Mouse (Mus musculus): Measurements from ENCODE around the gene Cables2. TPM values are rescaled to one million over a fixed set of nuclear protein-coding genes. Genes with fewer than 3 reads are reported as not detected.

Cables2 gene
- polyA plus RNA-seq, 1 experiment from 2014 or later: 9.2 TPM

DNA sequence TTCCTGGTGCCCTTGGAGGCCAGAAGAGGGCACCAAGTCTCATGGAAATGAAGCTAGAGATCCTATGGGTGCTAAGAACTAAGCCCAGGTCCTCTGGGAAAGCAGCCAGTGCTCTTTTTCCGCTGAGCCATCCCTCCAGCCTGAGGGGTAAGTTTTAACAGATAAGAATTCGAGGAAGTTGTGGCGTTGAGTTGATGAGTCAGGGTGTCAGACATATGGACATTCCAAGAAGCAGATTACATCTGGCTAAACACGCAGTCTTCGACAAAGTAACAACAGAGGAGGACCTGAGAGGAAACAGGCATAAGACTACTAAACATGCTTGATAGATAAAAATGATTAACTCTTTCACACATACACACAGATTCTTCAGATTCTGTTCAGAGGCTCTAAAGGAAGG lies 34.7 kb downstream of the Cables2 start:
- DNase-seq (ENCODE audit: extremely low spot score, low spot score): no peak
- Histone ChIP-seq H3K4me1 (peaks cover 11% of the 10 kb centered on the region), H3K27me3 (ENCODE audit: poor library complexity, severe bottlenecking) (no peaks in the 10 kb centered on the region), H3K36me3 (replicated peaks) (no peaks in the 10 kb centered on the region), H3K4me3 (no peak overlapping the region), H3K27ac (no peak overlapping the region), H3K9me3 (no peaks in the 10 kb centered on the region)
- 88% methylated on average over 5 of the region's 5 CpGs for WGBS

DNA sequence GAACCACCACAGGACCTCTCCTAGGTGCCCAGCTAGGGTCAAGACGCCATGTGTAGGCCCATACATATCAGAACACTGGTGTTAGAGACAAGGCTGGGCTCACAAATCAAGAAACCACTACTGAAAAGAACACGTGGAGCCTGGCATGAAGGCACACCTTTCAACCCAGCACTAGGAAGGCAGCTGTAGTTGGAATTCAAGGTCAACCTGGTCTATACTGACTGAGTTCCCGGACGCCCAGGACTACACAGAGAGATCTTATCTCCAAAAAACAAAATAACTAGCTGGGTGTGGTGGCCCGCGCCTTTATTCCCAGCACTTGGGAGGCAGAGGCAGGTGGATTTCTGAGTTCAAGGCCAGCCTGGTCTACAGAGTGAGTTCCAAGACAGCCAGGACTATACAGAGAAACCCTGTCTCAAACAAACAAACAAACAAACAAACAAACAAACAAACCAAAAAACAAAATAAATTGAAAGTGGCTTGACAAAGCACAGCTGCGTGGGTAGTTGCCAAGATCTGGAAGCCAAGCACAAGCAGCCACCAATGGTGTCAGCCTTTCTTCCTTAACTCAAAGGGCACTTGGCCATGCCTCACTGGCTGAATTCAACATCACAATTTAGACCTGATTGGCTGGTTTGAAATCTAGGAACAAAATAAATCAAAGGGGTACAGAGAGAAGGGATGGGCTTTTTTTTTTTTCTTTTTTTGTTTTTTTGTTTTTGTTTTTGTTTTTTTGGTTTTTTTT lies 35.5 kb downstream of the Cables2 start:
- H3K27me3 ChIP-seq (ENCODE audit: poor library complexity, severe bottlenecking): no peaks in the 10 kb centered on the region
- WGBS: 94% methylated on average over 7 of the region's 7 CpGs
- H3K4me3 ChIP-seq: no peak overlapping the region
- no peak for DNase-seq (ENCODE audit: extremely low spot score, low spot score)
- H3K9me3 ChIP-seq: no peaks in the 10 kb centered on the region
- no peak overlapping the region for H3K27ac ChIP-seq
- H3K36me3 ChIP-seq (replicated peaks): no peaks in the 10 kb centered on the region
- H3K4me1 ChIP-seq: peaks cover 11% of the 10 kb centered on the region

DNA sequence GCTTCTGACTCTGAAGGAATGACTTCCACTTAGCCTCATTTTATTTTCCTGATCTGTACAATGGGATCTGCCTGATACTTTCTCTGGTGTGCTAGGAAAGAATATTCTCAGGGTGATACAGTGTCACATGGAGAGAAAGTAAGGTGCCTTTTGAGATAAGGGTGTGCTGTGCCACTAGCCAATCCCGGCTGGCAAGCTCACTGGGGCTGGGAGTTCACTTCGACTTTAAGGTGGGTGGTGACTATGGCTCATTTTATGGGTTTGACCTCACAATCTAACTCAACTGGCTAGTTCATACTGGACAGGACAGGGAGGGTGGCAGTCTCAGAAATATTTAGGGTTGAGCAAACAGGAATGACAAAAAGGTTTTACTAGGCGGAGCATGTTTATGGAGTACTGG lies 36.4 kb downstream of the Cables2 start:
- Histone ChIP-seq H3K9me3 (no peaks in the 10 kb centered on the region), H3K4me3 (no peak overlapping the region), H3K4me1 (peaks cover 11% of the 10 kb centered on the region), H3K27ac (no peak overlapping the region), H3K36me3 (replicated peaks) (no peaks in the 10 kb centered on the region), H3K27me3 (ENCODE audit: poor library complexity, severe bottlenecking) (no peaks in the 10 kb centered on the region)
- WGBS: 84% methylated on average over 3 of the region's 3 CpGs
- DNase-seq (ENCODE audit: extremely low spot score, low spot score): no peak

DNA sequence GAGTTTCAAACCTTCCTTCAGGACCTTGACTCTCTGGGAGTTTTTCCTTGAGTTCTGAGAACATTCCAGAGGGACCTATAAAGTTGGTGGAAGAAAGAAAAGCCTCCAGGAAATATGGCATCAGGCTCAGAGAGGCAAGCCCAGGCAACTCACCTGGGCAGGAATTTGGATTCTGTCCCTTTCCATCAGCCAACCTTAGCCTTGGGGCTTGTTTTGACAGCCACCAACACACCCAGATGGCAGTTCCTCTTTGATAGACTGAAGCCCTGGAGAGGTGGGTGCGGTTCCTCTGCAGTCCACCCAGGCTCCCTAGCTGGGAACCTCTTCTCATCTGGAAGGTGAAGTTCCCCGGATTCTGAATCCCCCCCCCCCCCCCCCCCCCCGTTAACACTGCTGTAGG lies 36.8 kb downstream of the Cables2 start:
- 60% methylated on average over 3 of the region's 3 CpGs for WGBS
- DNase-seq (ENCODE audit: extremely low spot score, low spot score): no peak
- H3K9me3 ChIP-seq: no peaks in the 10 kb centered on the region

DNA sequence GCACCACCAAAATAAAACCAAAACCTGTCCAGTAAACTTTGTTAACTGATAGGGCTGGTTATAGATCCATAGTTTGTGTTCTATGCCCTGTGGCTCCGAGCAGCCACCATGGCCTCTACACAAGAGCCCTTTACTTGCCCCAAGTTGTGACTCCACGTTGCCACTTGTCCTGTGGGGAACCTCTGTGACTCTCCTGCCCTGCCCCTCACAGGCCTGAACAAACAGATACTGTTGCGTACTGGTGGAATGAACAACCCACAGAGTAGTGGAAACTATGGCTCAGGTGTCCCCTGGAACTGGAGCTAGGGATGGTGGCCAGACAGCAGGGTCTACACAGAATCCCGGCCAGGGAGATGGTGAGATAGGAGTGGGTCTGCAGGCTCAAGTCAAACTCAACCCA lies 37.5 kb downstream of the Cables2 start:
- Histone ChIP-seq H3K4me3 (no peak overlapping the region), H3K27me3 (ENCODE audit: poor library complexity, severe bottlenecking) (no peaks in the 10 kb centered on the region), H3K4me1 (peaks cover 13% of the 10 kb centered on the region), H3K36me3 (replicated peaks) (no peaks in the 10 kb centered on the region), H3K9me3 (no peaks in the 10 kb centered on the region), H3K27ac (0 out of 2 replicates have a peak overlapping the region, but pooled peaks have one; percentile 12)
- DNase-seq (ENCODE audit: extremely low spot score, low spot score): no peak
- WGBS: 92% methylated on average over 4 of the region's 4 CpGs

More for the DNA sequence above, 36.8 kb downstream of the Cables2 start:
- no peak overlapping the region for H3K4me3 ChIP-seq
- no peaks in the 10 kb centered on the region for H3K36me3 ChIP-seq (replicated peaks)
- 0 out of 2 replicates have a peak overlapping the region, but pooled peaks have one; percentile 12 for H3K27ac ChIP-seq
- H3K27me3 ChIP-seq (ENCODE audit: poor library complexity, severe bottlenecking): no peaks in the 10 kb centered on the region
- peaks cover 13% of the 10 kb centered on the region for H3K4me1 ChIP-seq

DNA sequence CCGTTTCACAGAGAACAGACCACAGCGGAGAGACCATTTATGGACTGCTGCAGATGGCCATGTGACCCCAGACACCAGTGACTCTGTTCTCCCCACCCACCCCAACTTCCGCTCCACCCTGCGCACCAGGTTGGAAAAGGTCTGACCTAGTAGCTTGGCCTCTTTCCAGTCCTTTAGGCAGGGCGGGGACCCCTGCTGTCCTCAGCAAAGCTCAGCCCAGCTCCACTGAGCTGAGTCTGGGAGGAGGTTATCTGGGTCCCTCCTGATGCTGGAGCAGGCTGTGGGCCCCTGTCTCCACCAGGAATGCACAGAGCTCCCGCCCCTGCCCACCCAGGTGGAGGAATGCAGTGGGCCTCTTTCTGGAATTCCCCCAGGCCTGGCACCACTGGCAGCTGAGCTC lies 38.3 kb downstream of the Cables2 start:
- peaks cover 13% of the 10 kb centered on the region for H3K4me1 ChIP-seq
- H3K27ac ChIP-seq: peak overlapping the region; percentile 45; the same call in 1 of the 2 replicates
- no peaks in the 10 kb centered on the region for H3K27me3 ChIP-seq (ENCODE audit: poor library complexity, severe bottlenecking)
- H3K9me3 ChIP-seq: no peaks in the 10 kb centered on the region
- no peak overlapping the region for H3K4me3 ChIP-seq
- H3K36me3 ChIP-seq (replicated peaks): no peaks in the 10 kb centered on the region
- WGBS: 64% methylated on average over 6 of the region's 6 CpGs
- no peak for DNase-seq (ENCODE audit: extremely low spot score, low spot score)

DNA sequence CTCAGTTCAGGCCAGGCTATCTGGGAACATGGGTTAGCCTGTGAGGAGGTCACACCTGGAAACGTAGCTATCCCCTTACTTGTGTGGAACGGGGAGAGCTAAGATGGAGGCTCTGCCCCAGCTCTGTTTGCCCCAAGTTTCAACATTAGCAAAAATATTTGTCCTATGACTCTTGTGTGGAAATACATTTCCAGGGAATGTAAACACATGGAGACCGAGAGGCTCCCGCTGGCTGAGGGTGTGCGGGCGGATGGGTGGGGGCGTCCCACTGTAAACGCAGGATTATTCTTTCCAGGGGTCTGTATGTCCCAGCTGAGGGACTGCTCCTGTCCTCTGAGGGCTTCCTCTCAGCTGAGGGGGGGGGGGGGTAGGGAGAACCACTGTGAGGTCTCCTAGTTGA lies 38.9 kb downstream of the Cables2 start:
- Histone ChIP-seq H3K9me3 (no peaks in the 10 kb centered on the region), H3K4me3 (no peak overlapping the region), H3K36me3 (replicated peaks) (no peaks in the 10 kb centered on the region), H3K27me3 (ENCODE audit: poor library complexity, severe bottlenecking) (no peaks in the 10 kb centered on the region), H3K4me1 (peaks cover 13% of the 10 kb centered on the region), H3K27ac (peak overlapping the region; percentile 45; the same call in 1 of the 2 replicates)
- WGBS: 94% methylated on average over 8 of the region's 8 CpGs
- DNase-seq (ENCODE audit: extremely low spot score, low spot score): no peak

DNA sequence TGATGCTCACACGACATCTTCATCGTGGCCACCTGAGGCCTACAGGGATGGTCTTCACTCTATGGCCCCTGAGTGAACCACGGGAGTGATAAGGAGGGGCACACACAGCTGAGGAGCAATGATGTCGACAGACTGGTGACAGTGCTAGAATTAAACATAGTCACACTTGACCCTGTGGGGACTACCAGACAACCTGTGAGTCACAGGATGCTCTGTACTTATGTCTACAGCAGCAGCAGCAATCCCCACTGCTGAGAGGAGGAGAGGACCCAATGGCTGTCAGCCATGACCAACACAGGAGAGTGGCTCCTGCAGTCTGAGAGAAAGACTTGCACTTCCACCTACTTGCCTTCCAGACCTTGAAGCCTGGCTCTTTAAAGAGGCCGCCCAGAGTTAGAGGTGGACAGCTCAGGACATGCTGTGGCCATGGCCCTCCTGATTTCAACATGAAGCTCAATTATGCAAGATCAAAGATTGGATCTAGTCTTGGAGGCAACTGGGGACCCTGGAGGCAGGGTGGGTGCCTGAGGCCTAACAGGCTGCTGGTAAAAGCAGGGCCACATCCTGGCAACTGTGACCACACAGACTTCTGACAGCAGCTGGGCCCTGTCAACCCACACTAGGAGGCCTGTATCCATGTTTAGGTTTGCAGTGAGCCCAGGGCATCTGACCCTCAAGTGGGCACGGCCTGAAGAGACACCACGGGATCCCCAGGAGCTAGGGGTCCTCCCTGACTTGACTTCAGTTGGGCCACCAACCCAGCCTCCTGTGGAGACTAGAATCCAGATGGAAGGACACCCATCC lies 40.0 kb downstream of the Cables2 start:
- Histone ChIP-seq H3K27ac (no peak overlapping the region), H3K4me1 (peaks cover 16% of the 10 kb centered on the region), H3K36me3 (replicated peaks) (no peaks in the 10 kb centered on the region), H3K9me3 (no peaks in the 10 kb centered on the region), H3K27me3 (ENCODE audit: poor library complexity, severe bottlenecking) (peaks cover 6% of the 10 kb centered on the region; the same call in 1 of the 2 replicates), H3K4me3 (no peak overlapping the region)
- DNase-seq (ENCODE audit: extremely low spot score, low spot score): no peak
- 90% methylated on average over 7 of the region's 7 CpGs for WGBS

DNA sequence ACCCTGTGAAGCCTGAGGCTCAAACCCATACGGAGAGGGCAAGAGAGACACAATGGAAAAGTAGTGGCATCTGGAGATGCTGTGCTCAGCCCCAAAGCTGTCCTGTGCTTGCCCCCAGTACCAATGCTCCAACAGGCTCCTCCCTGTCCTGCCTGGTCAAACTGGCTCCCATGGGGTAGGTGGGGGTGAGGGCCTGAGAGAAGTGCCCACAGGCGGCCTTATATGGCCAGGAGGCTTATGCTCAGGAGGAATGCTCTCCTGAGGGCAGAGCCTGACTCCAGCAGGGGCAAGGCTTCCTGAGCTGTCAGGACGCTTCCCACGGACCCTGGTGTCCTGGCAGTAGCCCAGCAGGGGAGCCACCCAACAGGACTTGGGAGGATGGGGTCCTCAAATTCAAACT lies 42.8 kb downstream of the Cables2 start:
- peaks cover 44% of the 10 kb centered on the region for H3K4me1 ChIP-seq
- peaks cover 29% of the 10 kb centered on the region for H3K27me3 ChIP-seq (ENCODE audit: poor library complexity, severe bottlenecking)
- no peak overlapping the region for H3K27ac ChIP-seq
- no peak overlapping the region for H3K4me3 ChIP-seq
- no peaks in the 10 kb centered on the region for H3K36me3 ChIP-seq (replicated peaks)
- 64% methylated on average over 4 of the region's 4 CpGs for WGBS
- H3K9me3 ChIP-seq: no peaks in the 10 kb centered on the region
- DNase-seq (ENCODE audit: extremely low spot score, low spot score): no peak

DNA sequence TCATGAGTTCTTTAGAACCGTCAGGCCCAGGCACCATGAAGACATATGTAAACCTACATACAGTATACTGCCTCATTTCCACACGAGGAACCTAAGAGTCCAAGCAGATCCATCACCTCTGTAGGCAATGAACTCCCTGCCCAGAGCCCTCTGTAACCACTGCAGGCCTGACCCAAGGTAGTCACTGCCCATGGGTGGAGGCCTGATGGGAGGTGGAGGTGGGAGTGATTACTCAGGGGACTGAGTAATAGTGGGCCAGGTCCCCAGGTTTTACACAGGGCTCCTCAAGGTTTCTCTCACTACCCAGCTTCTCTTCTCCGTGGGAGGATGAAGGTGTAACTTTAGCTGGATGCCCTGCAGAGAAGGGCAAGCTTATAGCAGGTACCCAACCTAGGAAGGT lies 44.2 kb downstream of the Cables2 start:
- no peak for DNase-seq (ENCODE audit: extremely low spot score, low spot score)
- Histone ChIP-seq H3K36me3 (replicated peaks) (no peaks in the 10 kb centered on the region), H3K27me3 (ENCODE audit: poor library complexity, severe bottlenecking) (peaks cover 43% of the 10 kb centered on the region), H3K27ac (no peak overlapping the region), H3K4me1 (peaks cover 47% of the 10 kb centered on the region), H3K9me3 (no peaks in the 10 kb centered on the region), H3K4me3 (no peak overlapping the region)
- 81% methylated on average over 3 of the region's 3 CpGs for WGBS

DNA sequence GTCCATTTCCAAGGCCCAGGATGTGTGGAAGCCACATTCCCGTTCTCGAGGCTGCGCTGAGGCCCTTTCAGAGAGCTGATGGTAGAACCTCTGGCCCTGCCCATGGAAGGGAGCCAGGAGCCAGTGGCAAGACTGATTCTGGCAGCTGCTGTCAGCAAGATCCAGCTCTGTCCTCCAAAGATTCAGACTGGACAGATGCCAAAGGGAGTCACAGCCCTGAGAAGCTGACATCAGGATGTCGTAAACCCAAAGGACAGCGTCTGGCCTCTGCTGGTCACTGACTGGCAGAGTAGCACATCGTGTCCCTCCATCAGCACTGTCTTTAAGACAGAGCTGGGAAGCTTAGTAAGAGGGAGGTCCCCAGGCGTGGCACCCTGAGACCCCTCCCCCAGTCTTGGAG lies 44.7 kb downstream of the Cables2 start:
- Histone ChIP-seq H3K36me3 (replicated peaks) (no peaks in the 10 kb centered on the region), H3K9me3 (no peaks in the 10 kb centered on the region), H3K27me3 (ENCODE audit: poor library complexity, severe bottlenecking) (peaks cover 48% of the 10 kb centered on the region), H3K27ac (no peak overlapping the region; the same call in 1 of the 2 replicates), H3K4me3 (no peak overlapping the region), H3K4me1 (peaks cover 52% of the 10 kb centered on the region)
- WGBS: 75% methylated on average over 7 of the region's 7 CpGs
- no peak for DNase-seq (ENCODE audit: extremely low spot score, low spot score)

DNA sequence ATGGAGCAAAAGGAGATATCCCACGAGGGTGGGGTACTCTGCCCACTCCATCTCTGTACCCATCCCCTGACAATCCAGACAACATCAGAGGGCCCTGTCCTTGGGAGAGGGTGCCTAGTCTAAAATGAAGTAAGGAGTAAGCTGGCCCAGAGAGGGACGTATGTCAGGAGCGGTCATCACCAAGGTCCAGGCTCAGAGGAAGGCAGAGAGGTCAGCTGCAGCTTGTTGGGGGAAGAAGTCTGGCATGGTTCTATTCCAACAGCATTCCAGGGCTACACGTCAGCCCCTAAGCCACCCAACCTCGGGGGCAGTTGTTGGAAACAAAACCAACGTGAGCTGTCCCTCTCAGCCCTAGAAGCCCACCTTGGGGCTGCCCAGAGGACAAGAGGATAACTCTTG lies 45.2 kb downstream of the Cables2 start:
- H3K4me3 ChIP-seq: no peak overlapping the region; the same call in 1 of the 2 replicates
- H3K27ac ChIP-seq: peak overlapping the region; percentile 70
- WGBS: 50% methylated on average over 6 of the region's 6 CpGs
- H3K4me1 ChIP-seq: peaks cover 57% of the 10 kb centered on the region
- no peak for DNase-seq (ENCODE audit: extremely low spot score, low spot score)
- peaks cover 54% of the 10 kb centered on the region for H3K27me3 ChIP-seq (ENCODE audit: poor library complexity, severe bottlenecking)
- no peaks in the 10 kb centered on the region for H3K36me3 ChIP-seq (replicated peaks)
- H3K9me3 ChIP-seq: no peaks in the 10 kb centered on the region
